Mouse (Mus musculus): ENCODE measurements around the gene Lama2.

The Lama2 gene

DNA sequence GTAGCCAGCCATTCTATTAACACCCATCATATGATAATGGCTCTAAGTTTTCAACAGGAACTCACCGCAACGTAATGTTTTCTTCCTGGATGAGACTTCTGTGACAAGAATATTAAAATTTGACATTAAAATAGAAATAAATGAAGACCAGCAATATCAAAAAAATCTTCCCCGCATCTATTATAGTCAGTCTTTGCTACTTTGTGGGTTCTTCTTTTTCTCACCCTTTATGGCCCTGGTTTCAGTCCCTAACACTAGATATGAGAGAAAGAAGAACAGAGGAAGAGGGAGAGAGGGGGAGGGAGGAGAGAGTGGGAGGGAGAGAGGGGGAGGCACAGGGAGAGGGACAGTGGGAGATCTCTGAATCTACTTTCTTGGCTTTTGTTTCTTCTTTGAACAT lies at the start of gene Lama2:
Lama2 (minus strand) TSS at position 101 of the 400 bp plus-strand sequence.
- DNase-seq: no peak

DNA sequence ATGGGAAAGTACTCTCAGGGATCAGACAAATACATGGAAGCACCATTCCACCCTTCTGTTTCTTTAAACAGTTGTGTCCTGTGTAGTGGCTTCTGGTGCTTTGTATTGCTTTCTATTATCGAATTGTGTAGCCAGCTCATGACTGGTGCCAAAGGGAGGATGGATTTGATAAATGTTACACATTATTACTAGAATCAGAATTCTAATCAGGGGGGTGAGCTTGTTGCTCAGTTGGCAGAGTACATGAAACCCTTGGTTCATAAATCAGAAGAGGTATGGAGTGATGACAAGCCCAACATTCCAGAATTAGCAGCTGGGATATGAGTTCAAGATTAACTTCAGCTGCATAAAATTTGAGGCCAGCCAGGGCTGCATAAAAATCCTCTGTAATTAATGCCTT lies 44.8 kb upstream of the Lama2 start:
- no peak for DNase-seq

DNA sequence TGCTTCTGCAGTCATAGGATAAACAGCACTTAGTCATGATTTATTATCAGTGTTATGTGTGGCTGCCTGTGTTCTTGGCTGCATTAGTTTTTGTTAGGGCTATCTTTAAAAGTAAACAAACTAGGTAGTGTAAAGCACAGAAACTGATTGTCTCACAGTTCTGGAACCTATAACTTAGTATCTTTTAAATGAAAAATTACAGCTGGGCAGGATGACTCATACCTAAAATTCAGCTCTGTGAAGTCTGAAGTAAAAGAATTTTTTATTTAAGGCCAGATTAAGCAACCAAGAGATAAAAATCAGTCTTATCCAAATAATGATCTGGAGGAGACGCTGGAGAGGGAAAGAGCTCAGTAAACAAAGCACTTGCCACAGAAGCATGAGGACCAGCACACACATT lies 43.8 kb upstream of the Lama2 start:
- DNase-seq: no peak

DNA sequence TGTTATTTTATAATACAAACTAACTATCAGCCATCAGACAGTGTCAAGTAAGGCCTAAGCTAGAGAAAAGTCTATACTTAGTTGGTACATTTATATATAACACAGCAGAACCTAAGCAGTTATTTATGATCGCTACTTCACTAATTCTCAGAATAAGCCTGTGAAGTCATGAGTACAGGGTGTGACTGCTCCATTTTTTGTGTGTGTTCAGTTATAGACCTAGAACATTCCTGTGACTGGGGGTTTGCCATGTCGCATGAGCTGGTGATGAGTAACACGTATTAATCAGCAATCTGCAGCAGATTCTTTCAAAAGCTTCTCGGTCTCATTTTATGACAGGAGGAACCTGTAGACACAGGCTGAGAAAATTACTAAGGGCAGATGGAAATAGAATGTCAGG lies 34.6 kb upstream of the Lama2 start:
- no peak for DNase-seq

DNA sequence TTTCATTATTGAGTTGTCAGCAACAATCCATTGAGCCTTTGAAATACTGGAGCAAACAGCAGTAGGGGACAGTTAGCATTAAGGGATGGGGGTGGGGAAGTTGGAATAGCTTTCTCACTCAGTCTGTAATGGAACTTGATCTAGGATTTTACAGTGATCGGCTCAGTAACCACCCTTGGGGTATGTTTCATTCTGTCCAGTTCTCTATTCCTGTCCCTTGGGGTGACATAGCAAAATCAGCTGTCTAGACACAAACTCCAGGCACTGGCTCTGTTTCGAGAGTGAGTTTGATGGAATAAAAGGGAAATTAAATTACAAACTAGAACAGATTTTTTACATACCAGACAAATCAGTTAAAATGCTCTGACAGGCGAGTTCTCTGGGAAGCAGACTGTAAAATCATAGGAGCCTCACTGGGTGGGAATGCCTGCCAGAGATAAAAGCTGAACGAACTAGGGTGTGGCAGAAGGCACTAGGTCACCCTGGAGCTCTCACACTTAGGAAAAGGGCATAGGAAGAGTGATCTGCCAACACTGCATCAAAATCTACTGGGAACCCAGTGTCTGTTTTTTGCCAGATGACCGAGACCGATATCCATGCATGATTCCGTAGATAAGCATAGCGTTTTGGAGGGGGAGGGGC lies 33.3 kb upstream of the Lama2 start:
- peak; percentile 11 to 32 for DNase-seq

DNA sequence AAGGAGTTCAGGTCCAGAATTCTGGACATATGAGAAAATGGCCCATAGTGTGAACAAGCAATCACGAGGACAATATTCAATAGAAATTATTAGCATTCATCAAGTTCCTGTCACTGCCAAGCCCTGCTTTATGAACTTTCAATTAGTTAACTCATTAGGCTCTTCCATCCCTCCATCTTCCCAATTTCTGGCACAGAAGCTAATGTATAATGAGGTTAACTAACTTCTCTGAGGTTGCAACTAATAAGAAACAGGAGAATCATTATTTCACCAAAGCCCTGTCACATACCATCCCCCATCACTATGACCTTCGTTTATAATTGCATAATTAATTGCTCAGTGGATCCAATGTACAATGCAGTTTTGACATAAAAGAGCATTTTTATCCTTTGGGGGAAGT lies 16.2 kb upstream of the Lama2 start:
- DNase-seq: no peak

DNA sequence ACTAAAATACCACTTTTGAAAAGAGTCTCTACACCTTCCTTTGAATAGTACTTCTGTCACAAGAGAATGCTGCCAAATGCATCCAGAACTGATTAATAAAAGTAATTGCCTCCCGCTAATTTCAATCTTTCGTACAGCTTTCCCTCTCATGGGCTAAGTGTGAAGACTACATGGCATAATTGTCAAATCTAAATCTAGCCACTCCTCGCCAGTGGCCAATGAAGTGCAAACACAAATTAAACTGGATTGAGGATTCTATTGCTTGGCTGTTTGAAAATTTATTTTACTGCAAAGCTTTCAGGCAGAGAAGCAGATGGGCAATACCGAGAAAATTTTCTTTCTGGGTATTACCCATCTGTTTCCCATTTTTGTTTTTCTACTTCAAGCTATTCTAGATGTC lies 11.4 kb upstream of the Lama2 start:
- DNase-seq: peak; percentile 8 to 16

DNA sequence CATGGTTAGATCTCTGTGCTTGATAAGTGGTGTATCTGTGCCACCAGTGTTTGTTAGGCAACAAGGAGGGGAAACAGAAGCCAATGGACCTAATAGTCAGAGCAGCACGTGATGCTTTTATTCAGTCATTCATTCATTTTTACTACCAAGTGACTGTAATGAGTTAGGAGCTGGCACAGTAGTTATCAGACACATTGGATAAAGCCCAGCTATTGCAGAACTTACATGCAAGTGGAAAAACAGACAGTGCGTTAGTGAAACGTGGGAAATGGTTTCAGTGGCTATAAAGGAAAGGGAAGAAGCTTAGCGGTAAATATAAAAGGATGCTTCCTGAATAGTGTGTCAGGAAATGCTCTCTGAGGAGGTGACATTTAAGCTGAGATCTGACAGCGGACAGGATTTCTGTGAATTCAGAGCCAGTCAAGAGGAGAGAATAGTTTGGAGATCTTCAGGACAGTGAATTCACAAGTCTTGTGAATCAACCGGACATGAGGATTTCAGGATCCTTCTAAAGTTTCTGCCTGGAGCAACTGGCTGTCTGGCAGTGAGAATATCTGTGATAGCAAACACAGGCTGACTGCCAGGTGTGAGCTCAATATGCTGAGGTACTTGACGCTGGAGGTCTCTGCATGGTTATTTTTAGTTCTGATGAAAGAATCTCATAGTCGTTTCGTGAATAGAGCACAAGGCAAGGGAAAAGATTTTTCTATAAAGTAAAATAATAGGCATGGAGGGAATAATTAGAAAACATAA lies 2.3 kb upstream of the Lama2 start:
- DNase-seq: peak; percentile 17 to 18

DNA sequence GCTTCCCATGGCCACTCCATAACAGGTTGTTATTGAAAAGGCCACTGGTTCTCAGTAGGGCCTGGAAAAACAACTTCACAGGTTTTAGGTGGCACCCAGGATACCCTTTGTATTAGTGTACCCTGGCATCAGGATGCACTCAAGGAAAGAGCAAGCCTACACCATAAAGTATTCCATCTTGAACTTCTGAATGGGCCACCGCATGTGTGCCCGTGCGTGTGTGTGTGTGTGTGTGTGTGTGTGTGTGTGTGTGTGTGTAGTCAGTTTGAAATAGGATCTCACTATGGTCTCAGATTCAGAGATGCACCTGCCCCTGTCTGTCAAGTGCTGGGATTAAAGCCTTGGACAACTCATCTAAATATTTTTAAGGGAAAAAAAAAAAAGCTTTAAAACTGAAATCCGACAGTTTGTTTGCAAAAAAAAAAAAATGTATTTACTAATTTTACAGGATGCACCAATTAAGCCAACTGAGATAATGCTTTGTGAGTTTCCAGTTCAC lies 2.0 kb downstream of the Lama2 start:
- no peak for DNase-seq

DNA sequence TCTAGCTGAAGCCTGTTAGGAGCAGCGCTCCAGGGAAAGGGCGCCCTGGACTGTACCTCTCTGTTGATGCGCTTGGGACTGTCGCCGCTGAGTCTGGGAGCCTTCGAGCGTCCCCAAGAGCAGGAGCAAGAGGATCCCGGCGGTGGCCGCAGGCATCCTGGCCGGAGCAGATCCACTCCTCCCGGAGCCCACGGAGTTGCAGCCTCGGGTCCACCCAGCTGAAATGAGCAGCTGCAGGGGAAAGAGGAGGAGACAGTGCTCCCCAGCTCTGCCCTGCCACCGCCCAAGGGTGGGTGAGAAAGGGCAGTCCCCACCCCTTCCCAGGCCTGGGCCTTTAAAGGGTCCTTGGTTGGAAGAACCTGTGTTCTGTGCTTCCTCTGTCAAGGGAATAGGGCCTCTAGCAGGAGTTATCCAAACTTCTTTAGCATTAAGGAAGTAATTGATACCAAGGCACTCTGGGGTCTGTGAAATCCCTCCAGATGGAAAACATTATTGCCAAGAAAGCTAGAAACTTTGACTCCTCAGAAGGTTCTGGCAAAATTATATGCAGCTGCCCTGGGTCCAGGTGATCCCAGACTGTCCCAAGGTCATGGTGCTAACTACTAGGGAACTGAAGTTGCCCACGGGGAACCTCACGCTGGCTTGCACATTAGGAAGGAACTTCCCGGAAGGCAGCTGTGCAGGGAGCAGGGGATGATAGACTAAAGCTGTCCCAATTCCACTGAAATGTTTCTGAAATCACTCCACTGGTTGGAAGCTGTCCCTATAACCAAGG lies 2.7 kb downstream of the Lama2 start:
- DNase-seq: peak; percentile 14 to 26

DNA sequence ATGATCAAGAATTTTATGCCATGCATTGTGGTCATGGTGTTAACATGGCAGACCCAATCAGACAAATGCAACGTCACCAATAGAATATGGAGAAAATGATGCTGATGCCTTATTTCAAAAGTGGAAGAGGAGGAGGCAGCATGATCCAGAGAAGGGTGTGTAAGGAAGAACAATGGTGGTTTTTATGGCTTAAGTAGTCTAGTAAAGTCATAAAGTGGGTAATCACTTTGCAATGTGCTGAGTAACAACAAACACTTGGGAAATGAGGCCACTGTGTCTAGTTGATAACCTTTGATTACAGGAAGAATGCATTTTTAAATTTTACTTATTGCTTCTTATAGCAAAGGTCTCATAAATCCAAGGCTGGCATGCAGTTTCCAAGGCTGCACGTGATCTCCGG lies 23.9 kb downstream of the Lama2 start:
- DNase-seq: no peak

DNA sequence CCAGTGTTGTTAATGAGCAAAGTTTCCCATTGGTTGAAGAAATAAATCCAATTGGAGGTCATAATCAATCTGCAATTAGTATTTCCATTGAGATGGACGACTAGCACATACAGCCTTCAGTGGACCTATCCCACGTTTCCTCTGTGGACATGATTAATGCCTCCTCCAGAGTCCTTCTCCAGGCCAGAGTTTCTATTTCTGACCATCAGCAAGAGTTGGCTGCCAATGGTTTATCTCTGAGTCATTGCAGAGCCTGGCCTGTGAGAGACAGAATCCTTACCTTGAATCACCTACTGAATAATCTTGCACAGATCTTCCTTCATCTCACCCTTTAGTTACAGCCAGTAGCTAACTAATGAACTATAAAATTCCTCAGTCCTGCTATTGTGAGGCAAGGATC lies 86.3 kb downstream of the Lama2 start:
- no peak for DNase-seq

DNA sequence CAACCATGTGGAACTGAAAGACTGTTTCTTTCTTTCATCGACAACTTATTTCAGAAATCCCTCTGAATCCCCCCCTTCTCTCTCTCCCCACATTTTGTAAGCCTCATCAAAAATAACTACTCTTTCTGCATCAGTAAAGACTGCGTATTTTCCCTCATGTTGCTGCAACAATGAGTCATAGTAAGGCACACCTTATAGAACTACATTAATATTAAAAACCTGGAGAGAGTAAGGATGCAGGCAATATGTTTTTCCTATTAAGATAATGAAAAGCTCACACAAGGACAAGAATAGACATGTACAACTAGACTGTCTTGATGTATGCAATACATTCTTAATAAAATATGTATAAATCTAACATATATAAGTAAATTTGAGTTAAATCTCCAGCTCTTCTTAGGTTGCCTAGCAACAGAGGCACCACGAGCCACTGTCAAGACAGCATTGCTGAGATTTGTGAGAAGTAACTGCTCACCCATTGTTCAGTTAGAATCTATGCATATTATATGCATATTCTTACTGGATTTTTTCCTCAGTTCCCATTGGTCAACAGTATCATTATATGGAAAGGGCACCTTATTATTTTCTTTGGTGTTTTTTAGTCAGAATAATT lies 110.6 kb downstream of the Lama2 start:
- DNase-seq: no peak

DNA sequence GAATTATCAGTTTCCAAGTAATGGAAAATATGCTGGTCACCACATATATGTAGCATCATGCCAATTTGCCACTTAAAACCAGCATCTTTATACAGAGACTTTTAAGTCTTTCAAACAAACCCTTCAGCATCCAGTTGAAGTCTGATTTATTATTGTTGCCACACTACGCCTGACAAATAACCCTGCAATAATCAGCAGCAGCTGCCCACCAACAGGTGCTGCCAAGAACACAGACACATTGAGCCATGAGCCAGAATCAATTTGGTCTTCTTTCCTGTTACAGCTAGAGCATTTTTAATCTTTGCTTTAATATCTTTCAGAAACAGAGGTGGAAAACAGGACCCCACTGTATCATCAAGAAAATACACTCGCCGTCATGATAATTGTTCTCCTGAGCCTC lies 118.7 kb downstream of the Lama2 start:
- DNase-seq: peak; percentile 27 to 41

DNA sequence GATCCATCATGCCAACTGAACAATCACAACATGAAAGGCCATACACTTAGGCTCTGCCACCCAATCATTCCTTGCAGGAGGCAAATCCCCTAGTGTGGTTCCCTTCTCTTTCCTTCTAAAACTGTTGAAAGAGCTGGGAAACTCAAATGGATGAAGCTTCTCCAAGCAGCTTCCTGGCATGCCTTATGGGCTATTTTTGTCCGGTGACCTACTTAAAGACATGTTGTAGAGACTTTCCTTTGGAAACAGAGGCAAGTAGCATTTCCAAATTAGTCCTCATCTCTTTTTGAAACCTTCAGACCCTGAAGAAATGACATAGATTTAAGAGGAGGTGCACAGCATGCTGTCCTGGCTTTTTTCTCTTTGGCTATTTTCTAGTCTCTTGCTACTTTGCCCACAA lies 131.1 kb downstream of the Lama2 start:
- no peak for DNase-seq

DNA sequence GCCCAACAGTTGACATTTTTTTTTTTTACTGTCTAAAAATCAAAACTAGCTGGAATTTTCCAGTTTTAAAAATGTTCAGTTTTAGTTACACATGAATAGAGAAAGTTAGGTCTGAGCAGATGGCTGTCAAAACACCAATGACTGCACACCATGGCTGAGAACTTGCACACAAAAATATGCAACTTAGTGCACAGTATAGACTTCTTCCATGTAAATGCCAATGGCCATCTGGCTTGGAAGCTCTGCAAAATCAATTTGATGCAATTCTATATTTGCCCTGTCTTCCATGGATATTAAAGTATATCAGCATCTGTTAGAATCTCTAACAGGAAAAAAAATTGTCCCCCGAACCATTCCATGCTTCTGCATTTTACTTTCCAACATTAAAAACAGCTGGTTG lies 135.5 kb downstream of the Lama2 start:
- no peak for DNase-seq

DNA sequence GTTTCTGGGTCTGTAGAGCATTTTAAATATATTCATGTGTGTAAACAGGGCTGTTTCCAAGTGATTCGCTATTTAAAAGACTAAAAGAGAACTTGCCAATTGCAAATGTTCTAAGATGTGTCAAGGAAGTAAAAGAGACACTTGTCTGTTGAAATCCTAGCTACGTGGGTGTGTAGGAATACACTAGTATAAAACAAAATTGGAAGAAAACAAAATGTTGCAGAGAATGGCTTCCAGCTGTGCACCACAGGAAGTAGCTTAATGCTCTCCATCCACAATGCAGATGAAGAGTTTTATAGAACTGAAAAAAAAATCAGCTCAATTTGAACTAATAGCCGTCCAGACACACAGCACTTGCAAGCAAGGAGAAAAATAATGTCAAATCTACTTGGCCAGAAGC lies 144.0 kb downstream of the Lama2 start:
- DNase-seq: peak in 1 of 2 experiments; percentile 26

DNA sequence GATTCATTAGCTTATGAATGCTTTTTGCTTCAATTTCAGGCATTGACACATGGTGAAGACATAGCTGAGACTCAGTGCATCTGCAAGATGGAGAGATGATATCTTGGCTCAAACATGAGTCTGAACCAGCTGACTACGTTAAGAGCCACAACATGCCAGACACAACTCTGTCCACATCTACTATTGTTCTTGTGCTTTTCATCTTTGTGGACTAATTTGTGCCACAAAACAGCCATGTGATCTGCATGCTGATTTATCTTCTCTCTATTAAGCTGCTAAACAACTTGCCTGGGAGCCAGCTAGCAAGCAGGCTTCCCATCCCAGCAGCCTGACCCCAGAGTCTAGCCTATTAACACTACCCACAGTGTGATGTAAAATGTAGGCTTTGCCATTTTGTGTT lies 151.3 kb downstream of the Lama2 start:
- no peak for DNase-seq

DNA sequence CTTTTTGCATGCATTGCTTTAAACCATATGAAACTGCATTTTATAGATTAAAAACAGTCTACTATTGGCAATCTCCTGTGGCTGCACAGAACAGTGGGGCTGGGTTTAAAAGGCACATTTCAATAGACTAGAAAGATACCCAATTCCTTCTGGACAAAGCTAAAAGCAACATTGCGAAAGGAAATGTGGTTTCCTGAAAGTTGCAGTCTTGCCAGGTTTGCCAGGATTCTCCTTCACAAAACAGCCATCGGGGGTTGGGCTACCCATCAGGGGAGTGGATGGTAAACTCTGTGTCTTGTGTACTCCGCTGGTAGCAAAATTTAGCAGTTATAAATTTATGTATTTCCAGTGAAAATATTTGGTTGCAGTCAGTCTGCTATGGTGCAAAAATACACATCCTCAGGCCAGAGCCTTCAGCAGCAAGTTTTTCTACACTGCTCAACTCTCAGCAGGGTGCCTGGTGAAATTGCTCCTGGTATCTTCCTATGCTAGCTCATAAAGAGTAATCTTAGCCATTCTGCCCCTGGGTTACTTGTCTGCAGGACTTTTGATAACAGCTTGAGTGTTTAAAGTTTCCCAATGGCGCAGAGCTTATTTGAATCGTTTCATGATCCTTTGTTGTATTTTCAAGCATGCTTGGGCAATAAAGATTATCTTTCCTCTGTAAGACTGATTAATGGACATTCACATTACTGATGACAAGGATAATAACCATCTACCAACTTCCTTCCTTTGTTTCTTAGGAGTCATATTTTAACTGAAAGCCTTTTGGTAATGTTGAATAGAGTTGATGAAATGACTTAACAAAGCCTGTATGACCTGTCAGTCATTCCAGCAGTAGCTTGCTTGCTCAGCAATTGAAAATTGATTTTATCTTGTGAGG lies 205.7 kb downstream of the Lama2 start:
- no peak for DNase-seq

DNA sequence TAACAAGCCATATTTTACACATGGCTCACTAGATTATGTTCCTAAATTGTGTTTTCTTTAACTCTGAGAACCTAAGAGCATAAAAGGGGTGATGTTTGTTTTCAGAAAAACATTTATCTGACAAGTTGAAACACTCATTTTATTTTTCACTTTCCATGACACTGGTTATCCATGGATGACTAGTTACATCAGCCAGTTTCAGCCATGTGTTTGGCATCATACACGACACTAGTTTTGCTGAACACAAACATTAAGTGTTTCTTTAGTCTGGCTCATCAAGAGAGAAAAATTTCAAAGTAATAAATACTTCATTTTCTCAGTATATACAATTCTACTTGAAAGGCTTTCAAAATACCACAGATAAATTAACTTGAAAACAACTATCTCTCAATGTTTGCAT lies 228.8 kb downstream of the Lama2 start:
- no peak for DNase-seq

DNA sequence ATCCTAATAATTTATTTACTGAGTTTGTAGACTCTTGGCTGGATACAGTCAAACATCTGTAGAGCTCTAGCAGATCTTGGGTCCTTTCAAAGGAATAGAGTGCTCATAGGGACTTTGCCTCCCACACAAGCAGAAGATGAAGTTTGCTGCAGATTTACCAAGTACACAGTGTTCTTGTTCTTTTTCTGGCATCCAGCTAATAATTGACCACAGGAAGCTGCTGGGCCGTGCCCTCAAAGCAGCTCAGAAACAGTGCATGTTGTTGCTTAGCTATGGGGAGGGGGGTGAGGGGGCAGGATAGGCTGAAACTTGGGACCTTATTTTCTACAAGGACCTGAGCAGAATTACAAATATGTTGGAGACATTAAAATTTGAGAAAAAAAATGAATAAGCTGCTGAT lies 232.0 kb downstream of the Lama2 start:
- DNase-seq: peak in 1 of 2 experiments; percentile 7

DNA sequence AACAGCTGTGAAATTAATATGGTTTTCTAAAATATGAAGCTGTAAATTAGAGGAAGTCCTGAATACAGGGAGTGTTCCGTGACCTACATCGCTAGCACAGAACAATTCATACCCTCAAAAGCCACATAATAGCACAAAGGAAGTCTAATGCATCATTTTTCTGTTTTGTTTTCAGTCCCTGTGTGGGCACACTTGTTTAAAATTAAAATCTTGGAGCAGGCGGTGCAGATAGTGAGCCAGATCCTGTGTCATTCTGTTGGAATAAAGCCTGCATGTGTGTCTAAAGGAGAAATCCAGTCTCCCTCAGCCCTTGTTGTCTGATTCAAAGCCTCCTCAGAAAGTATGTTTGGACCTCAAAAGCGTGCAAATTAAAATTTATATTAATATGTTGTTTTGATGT lies 234.9 kb downstream of the Lama2 start:
- peak; percentile 4 to 10 for DNase-seq
